Mouse (Mus musculus): Measurements from ENCODE around the gene Mrpl41. TPM values are rescaled to one million over a fixed set of nuclear protein-coding genes. Genes with fewer than 3 reads are reported as not detected.

Gene Mrpl41
- 140 TPM in 2 replicates for polyA plus RNA-seq (2016; fragmentation: Nextera tagmentation; extraction: Ambion mirVana)

GRCm38 (mm10) chr2:24974906-24975703 lies at the start of gene Mrpl41:
Gene Mrpl41 (minus strand): TSS chr2:24975098.
- Histone ChIP-seq H3K27ac (replicated peaks) (peak within 1 kb of the TSS; percentile 91), H3K4me3 (peak within 1 kb of the TSS; percentile 76), H3K4me1 (peaks cover 21% of the 10 kb centered on the region), H3K36me3 (peaks cover 23% of the 10 kb centered on the region), H3K9ac (replicated peaks) (peak within 1 kb of the TSS; percentile 83), H3K9me3 (no peaks in the 10 kb centered on the region), H3K27me3 (no peaks in the 10 kb centered on the region), H3K4me2 (replicated peaks) (peak within 1 kb of the TSS; percentile 94)
- WGBS: under 1% methylated on average over 64 of the region's 64 CpGs
- peak; percentile 100 for ATAC-seq (ENCODE audit: low FRiP score, low read depth)

- Histone ChIP-seq H3K9me3 (no peaks in the 10 kb centered on the region), H3K4me1 (no peaks in the 10 kb centered on the region), H3K4me2 (replicated peaks) (no peak overlapping the region), H3K9ac (replicated peaks) (no peak overlapping the region), H3K36me3 (no peaks in the 10 kb centered on the region), H3K27ac (replicated peaks) (no peak overlapping the region), H3K27me3 (no peaks in the 10 kb centered on the region), H3K4me3 (no peak overlapping the region)
- WGBS: 95% methylated on average over 1 of the region's 1 CpGs
- ATAC-seq (ENCODE audit: low FRiP score, low read depth): no peak
Measured at GRCm38 (mm10) chr2:25022678-25023077, 47.8 kb upstream of the Mrpl41 start.

GRCm38 (mm10) chr2:25008250-25008649 lies 33.4 kb upstream of the Mrpl41 start:
- H3K9ac ChIP-seq (replicated peaks): no peak overlapping the region
- H3K4me3 ChIP-seq: no peak overlapping the region
- H3K27me3 ChIP-seq: no peaks in the 10 kb centered on the region
- ATAC-seq (ENCODE audit: low FRiP score, low read depth): no peak
- H3K4me2 ChIP-seq (replicated peaks): no peak overlapping the region
- H3K9me3 ChIP-seq: no peaks in the 10 kb centered on the region
- H3K36me3 ChIP-seq: no peaks in the 10 kb centered on the region
- no peaks in the 10 kb centered on the region for H3K4me1 ChIP-seq
- no peak overlapping the region for H3K27ac ChIP-seq (replicated peaks)

- H3K4me1 ChIP-seq: no peaks in the 10 kb centered on the region
- no peak overlapping the region for H3K9ac ChIP-seq (replicated peaks)
- no peaks in the 10 kb centered on the region for H3K36me3 ChIP-seq
- no peaks in the 10 kb centered on the region for H3K27me3 ChIP-seq
- H3K4me2 ChIP-seq (replicated peaks): no peak overlapping the region
- WGBS: 81% methylated on average over 1 of the region's 1 CpGs
- H3K9me3 ChIP-seq: no peaks in the 10 kb centered on the region
- H3K4me3 ChIP-seq: no peak overlapping the region
- no peak for ATAC-seq (ENCODE audit: low FRiP score, low read depth)
- no peak overlapping the region for H3K27ac ChIP-seq (replicated peaks)
Measured at GRCm38 (mm10) chr2:25006767-25007166, 31.9 kb upstream of the Mrpl41 start.

GRCm38 (mm10) chr2:25003946-25004786 lies 29.3 kb upstream of the Mrpl41 start:
- Histone ChIP-seq H3K36me3 (no peaks in the 10 kb centered on the region), H3K27me3 (no peaks in the 10 kb centered on the region), H3K4me2 (replicated peaks) (no peak overlapping the region), H3K27ac (replicated peaks) (no peak overlapping the region), H3K9me3 (no peaks in the 10 kb centered on the region), H3K9ac (replicated peaks) (no peak overlapping the region), H3K4me1 (no peaks in the 10 kb centered on the region), H3K4me3 (no peak overlapping the region)
- no peak for ATAC-seq (ENCODE audit: low FRiP score, low read depth)
- 40% methylated on average over 9 of the region's 9 CpGs for WGBS

GRCm38 (mm10) chr2:25000544-25001235 lies 25.8 kb upstream of the Mrpl41 start:
- H3K4me1 ChIP-seq: no peaks in the 10 kb centered on the region
- H3K9ac ChIP-seq (replicated peaks): no peak overlapping the region
- WGBS: 78% methylated on average over 3 of the region's 3 CpGs
- no peaks in the 10 kb centered on the region for H3K27me3 ChIP-seq
- H3K4me2 ChIP-seq (replicated peaks): no peak overlapping the region
- H3K4me3 ChIP-seq: no peak overlapping the region
- no peak for ATAC-seq (ENCODE audit: low FRiP score, low read depth)
- H3K27ac ChIP-seq (replicated peaks): no peak overlapping the region
- no peaks in the 10 kb centered on the region for H3K9me3 ChIP-seq
- no peaks in the 10 kb centered on the region for H3K36me3 ChIP-seq

- Histone ChIP-seq H3K4me3 (no peak overlapping the region), H3K4me2 (replicated peaks) (no peak overlapping the region), H3K27me3 (no peaks in the 10 kb centered on the region), H3K9me3 (no peaks in the 10 kb centered on the region), H3K4me1 (no peaks in the 10 kb centered on the region), H3K9ac (replicated peaks) (no peak overlapping the region), H3K36me3 (no peaks in the 10 kb centered on the region), H3K27ac (replicated peaks) (no peak overlapping the region)
- ATAC-seq (ENCODE audit: low FRiP score, low read depth): no peak
- WGBS: 93% methylated on average over 2 of the region's 2 CpGs
Measured at GRCm38 (mm10) chr2:24996471-24996870, 21.6 kb upstream of the Mrpl41 start.

- Histone ChIP-seq H3K4me2 (replicated peaks) (no peak overlapping the region), H3K4me3 (no peak overlapping the region), H3K9me3 (no peaks in the 10 kb centered on the region), H3K9ac (replicated peaks) (no peak overlapping the region), H3K36me3 (no peaks in the 10 kb centered on the region), H3K4me1 (no peaks in the 10 kb centered on the region), H3K27me3 (no peaks in the 10 kb centered on the region), H3K27ac (replicated peaks) (no peak overlapping the region)
- no peak for ATAC-seq (ENCODE audit: low FRiP score, low read depth)
- 90% methylated on average over 6 of the region's 6 CpGs for WGBS
Measured at GRCm38 (mm10) chr2:24995332-24995731, 20.4 kb upstream of the Mrpl41 start.

GRCm38 (mm10) chr2:24987762-24988161 lies 12.9 kb upstream of the Mrpl41 start:
- H3K27me3 ChIP-seq: no peaks in the 10 kb centered on the region
- H3K4me3 ChIP-seq: no peak overlapping the region
- no peak overlapping the region for H3K27ac ChIP-seq (replicated peaks)
- no peaks in the 10 kb centered on the region for H3K4me1 ChIP-seq
- 67% methylated on average over 2 of the region's 2 CpGs for WGBS
- H3K36me3 ChIP-seq: no peaks in the 10 kb centered on the region
- H3K9me3 ChIP-seq: no peaks in the 10 kb centered on the region
- no peak overlapping the region for H3K9ac ChIP-seq (replicated peaks)
- H3K4me2 ChIP-seq (replicated peaks): no peak overlapping the region
- ATAC-seq (ENCODE audit: low FRiP score, low read depth): no peak

- Histone ChIP-seq H3K36me3 (peaks cover 5% of the 10 kb centered on the region), H3K4me1 (peaks cover 21% of the 10 kb centered on the region), H3K27ac (replicated peaks) (no peak overlapping the region), H3K27me3 (no peaks in the 10 kb centered on the region), H3K9ac (replicated peaks) (no peak overlapping the region), H3K4me2 (replicated peaks) (no peak overlapping the region), H3K4me3 (no peak overlapping the region), H3K9me3 (no peaks in the 10 kb centered on the region)
- WGBS: 93% methylated on average over 5 of the region's 5 CpGs
- ATAC-seq (ENCODE audit: low FRiP score, low read depth): no peak
Measured at GRCm38 (mm10) chr2:24976960-24977359, 2.1 kb upstream of the Mrpl41 start.

- peak within 1 kb of the TSS; percentile 83 for H3K9ac ChIP-seq (replicated peaks)
- H3K9me3 ChIP-seq: no peaks in the 10 kb centered on the region
- H3K27ac ChIP-seq (replicated peaks): peak within 1 kb of the TSS; percentile 91
- peaks cover 21% of the 10 kb centered on the region for H3K4me1 ChIP-seq
- H3K36me3 ChIP-seq: peaks cover 16% of the 10 kb centered on the region
- H3K4me2 ChIP-seq (replicated peaks): peak within 1 kb of the TSS; percentile 94
- peak within 1 kb of the TSS; percentile 76 for H3K4me3 ChIP-seq
- peak; percentile 25 for ATAC-seq (ENCODE audit: low FRiP score, low read depth)
- no peaks in the 10 kb centered on the region for H3K27me3 ChIP-seq
- WGBS: under 1% methylated on average over 16 of the region's 16 CpGs
Measured at GRCm38 (mm10) chr2:24975704-24976297, 903 bp upstream of the Mrpl41 start, which contains the start of gene Pnpla7. Gene Pnpla7 (plus strand): TSS chr2:24976033.

Measured in midbrain, embryonic 12.5 days (tissue).